Mouse (Mus musculus) mature B cell (primary cell): ENCODE measurements around the gene Morc2a.

Source experiments
- in situ Hi-C: fragments of 300-500 bp; cut with MboI; formaldehyde crosslinking; loops from 2 replicates; pipeline ENCODE4 v1.14.3; 2019

The Morc2a gene

DNA sequence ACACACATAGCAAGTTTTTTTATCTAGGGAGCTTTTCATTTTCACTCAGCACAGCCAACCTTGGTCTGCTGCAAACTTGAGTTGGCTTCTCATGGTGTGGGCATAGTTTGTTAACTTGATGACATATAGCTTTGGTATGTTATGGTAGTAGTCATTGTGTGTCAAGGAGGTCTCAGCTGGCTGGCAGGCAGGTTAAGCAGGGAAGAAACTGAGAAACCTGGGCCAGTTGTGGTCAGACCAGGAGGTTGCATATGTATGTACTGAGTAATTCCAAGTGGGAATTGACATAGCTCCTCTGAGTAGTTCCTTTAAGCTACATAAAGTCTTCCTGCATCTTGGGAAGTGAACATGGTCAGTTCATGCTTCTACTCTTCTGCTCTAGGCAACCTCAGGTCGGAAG lies 35.2 kb downstream of the Morc2a start:
- in situ Hi-C loops, result no loop called here

DNA sequence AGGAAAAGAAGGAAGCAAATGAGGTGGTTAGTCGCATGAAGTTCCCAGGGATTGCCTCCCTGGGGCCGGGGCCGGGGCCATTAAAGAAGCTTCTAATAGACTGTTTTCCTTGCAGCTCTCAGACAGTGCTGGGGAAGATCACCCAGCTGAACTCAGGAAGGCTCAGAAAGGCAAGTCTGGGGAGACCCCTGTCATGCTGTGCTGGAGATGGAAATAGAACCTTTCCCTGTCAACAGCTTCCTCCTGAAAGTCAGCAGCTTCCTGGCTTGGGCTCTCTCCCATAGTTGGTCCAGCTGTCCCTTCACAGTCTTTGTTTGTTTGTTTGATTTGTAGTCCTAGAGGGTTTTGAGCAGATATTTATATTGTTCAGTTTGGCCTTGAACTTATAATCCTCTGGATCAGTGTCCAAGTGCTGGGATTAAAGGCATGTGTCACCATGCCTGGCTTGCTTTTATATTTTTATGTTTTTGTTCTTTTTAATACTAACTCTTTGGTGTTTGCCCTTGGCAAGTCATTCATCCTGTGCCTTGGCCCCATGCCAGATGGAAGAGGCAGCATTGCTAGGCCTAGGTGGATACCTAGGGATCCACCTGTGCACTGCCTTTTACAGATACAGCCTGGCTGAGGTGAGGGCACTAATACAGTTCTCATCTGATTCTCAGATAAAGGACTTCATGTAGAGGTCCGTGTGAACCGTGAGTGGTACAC lies 35.9 kb downstream of the Morc2a start:
- in situ Hi-C loops, result no loop called here

DNA sequence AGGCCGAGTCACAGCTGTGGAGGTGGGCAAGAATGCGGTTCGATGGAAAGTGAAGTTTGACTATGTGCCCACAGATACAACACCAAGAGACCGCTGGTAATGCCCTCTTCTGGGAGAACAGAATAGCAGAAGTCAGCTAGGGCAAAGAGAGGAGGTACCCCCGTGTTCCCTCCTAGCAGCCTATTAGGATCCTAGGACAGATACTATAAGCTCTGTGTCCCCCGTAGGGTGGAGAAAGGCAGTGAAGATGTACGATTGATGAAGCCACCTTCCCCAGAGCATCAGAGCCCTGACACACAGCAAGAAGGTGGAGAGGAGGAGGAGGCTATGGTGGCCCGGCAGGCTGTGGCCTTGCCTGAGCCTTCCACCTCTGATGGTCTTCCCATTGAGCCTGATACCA lies 36.4 kb downstream of the Morc2a start:
- in situ Hi-C loops, result no loop called here

DNA sequence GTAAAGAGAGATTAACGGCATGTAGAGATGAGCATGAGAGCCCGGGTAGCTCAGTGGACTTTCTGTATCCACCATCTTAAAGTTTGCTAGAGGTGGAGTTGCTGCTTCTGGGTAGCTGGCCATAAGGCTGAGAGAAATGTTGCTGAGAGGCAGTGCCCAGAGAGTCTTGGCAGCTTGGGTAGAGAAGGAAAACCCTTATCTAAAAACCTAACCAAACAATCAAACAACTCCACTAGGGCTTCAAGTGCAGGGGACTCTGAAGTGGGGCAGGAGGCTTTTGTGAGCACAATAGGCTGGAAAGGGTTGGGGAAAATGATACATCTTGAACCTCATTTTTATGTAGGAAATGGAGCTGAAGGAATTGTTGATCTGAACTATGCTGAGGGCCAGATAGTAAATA lies 37.3 kb downstream of the Morc2a start:
- in situ Hi-C loops, result no loop called here

DNA sequence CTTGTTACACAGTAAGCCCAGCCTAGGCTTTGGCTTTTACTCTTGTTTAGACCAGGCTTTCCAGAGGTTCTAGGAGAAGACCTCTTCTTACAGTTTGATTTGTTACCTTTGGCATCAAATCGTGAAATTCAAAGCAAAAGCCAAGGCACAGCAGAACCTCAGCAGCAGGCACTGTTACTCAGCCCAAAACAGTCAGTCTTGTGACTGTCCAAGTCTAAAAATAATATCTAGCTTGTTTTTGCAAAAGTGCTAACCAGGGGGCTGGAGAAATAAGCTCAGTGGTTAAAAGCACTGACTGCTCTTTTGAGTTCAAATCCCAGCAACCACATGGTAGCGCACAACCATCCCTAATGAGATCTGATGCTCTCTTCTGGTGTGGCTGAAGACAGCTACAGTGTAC lies 37.9 kb downstream of the Morc2a start:
- in situ Hi-C loops, result no loop called here

DNA sequence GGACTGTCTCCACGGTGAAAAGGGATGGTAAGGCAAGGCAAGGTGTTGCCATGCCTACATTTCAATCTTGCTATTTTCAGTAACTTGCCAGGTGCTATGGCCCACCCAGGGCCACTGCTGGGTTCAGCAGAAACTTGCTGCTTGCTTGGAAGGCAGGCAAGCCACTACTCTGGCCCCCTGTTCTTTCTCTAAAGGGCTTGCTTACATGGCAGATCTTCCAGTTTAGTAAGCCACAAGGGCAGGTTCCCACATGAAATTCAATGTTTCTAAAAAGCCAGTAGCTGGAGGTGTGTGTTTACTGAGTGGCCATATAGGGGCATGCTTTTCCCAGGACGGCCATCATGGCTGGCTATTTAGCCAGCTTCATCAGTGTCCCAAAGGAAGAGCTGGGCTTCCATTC lies 42.8 kb downstream of the Morc2a start:
- in situ Hi-C loops, result no loop called here

DNA sequence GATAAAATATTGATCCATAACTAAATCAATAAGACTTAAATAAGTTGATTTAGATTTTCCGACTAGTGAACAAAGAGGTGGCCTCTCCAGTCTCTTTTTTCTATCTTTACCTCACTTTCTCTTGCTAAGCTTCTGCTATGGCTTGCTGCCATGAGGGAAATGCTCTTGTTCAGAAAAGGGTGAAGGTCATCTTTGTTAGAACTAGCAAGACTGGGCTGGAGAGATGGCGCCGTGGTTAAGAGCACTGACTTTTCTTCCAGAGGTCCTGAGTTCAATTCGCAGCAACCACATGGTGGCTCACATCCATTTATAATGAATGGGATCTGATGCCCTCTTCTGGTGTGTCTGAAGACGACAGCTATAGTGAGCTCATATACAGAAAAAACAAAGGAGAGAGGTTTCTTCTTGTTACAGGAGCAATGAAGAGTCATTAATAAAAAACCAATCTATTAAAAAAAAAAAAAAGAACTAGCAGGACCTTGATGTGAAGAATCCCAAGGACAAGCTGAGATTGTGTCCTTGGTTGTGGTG lies 47.2 kb downstream of the Morc2a start:
- in situ Hi-C loops, result no loop called here

DNA sequence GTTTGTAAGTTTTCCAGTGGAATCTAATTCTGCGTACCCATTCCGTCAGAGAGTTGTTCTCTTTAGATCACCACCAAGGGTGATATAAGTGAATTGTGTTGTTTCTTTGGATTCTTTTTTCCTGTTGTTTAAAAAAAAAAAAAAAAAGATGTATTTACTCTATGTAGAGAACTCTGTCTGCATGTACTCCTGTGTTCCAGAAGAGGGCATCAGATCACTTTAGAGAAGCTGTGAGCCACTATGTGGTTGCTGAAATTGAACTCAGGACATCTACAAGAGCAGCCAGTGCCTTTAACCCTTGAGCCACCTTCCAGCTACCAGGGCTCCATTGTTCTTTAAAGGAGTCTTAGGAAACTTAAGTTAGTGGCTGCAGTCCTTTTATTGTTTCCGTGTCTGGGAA lies 48.5 kb downstream of the Morc2a start:
- in situ Hi-C loops, result no loop called here

DNA sequence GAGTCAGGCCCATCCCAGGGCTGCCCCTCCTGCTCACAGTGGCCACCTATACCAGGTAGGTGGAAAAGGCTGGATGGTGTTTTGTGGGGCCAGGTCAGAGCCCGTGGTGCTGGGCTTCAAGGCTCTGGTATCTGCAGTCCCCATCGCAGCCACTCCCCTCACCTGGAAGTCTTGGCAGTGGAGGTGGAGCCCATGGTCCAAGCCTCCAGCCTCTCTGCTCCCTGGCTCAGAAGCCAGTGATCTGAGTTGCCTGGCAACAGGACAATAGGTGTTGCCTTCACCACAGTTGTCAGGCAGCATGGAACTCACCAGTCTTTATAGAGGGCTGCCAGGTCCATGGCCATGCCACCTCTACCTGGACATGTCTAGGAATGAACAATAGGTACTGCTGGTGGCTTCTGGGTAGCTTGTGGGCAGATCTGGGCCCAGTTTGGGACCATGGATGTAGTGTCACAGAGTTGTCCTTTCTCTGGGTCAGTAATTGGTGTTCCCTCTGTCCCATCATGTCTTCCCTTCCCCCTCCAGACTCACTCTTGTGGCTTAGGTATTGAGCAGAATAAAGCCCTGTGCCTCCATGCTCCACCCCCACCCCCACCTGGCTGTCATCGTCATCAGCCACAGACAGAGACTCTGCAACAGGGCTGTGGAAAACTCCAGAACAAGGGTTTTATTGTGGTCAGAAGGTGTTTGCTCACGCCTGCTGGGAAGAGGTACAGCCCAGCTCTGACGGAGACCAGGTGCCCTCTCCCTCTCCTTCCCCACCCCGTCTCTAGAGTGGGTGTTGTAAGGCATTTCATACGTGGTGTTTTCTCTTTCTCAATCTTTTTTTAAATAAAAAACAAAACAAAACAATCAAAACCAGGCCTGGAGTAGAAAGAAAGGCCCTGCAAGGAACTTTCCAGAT lies 54.4 kb downstream of the Morc2a start:
- in situ Hi-C loops, result no loop called here

DNA sequence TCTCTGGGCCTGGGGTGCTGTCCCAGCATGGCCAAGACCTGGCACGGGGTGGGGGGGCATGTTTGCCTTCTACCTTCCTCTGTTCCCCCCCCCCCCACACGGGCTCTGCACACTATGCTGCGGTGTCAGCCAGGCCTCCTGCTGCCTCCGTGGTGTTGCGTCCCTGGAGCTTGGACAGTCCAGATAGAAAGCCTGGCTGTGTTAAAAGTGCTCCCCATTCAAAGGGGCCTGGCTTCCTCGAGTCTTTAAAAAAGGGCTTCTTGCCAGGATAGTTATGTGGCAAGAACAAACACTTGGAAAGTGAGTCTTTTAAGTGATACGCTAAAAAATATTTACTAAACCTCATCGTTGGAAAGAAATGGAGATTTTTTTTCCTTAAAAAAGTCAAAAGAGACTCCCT lies 55.4 kb downstream of the Morc2a start:
- in situ Hi-C loops, result no loop called here

DNA sequence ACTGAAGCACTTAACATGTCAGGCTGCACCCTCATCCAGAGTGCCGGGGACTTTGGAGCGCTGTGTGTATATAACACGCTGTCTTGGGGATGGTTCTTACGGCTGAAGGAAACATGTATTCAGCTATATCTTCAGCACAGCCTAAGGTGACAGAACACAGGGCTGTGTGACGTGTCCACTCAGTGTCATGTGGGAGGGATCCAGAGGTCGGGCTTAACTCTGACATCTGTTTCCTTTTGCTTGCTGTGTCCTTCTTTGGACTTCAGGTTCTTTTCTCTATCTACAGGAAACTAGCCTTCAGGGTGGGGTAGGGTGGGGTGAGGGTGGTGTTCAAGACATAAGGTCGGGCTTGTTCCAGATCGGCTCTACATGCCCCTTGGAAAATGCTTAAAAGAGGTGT lies 58.1 kb downstream of the Morc2a start:
- in situ Hi-C loops, result no loop called here

DNA sequence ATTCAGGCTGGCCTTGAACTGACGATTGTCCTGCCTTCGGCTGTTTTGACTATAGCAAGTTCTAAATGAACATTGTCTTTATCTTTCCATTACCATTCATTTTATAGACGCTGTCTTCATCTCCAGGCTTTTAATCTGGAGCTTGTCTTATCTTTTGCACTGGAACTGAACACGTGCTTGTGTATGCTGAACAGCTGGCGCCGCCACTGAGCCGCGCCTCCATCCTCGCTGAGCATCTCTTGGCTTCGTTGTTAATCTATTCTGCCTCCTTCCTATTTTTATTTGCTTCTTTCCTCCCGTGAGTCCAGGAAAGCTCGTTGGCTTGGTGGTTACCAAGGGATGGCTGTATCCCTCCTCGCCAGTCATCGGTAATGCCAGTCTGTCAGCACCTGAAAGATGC lies 61.2 kb downstream of the Morc2a start:
- in situ Hi-C loops, result no loop called here

DNA sequence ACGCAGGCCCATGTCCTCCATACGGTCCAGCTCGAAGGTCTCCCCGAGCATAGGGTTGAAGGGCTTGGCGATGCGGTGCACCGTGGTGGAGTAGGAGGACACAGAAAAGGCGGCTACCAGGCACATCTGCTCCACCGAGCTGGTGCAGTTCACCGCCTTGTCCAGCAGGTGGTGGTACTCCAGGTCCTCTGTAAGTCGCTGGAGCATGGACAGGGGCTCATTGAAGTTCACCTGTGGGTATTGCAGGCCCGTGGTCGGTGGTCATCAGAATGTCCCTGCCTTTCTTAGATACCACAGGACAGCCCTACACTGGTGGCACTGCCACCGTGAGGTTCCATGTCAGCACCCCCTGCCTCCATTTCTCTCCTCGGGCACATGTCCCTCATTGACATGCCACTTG lies 65.5 kb downstream of the Morc2a start:
- in situ Hi-C loops, result no loop called here

DNA sequence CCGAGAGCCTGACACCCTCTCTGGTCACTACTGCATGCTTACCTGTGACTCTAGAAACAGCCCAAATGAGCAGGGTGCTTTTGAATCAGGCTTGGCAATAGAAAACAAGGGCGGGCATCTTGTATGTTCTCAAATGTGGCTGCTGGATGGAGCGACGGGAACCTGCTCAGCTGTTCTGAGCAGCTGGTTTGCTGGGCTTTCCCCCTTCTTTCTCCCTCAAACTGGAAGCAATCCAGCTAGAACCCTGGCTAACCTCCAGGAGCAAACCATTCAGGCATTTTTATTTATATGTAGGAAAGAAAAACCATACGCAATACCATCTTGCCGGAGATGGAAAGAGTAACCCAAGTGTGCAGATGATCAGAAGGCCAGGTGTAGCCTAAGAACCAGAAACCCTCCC lies 67.7 kb downstream of the Morc2a start:
- in situ Hi-C loops, result no loop called here

DNA sequence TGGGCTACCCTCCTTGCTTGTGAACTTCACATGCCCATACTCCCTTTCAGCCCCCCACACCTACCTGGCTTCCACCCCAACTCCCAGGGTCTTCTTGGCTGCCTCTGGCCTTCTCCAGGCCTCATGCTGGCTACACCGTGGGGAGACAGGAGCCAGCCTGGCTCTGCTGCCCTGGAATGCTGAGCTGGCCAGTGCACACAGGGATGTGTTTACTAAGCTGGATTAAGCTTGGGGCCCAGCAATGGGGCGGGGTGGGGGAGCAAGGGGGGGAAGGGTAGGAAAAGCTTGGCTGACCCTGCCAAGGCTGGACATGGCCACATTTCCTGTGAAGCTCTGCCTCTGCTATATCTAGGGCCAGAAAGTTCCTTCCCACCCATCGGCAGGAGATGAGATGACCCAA lies 73.0 kb downstream of the Morc2a start:
- in situ Hi-C loops, result no loop called here

DNA sequence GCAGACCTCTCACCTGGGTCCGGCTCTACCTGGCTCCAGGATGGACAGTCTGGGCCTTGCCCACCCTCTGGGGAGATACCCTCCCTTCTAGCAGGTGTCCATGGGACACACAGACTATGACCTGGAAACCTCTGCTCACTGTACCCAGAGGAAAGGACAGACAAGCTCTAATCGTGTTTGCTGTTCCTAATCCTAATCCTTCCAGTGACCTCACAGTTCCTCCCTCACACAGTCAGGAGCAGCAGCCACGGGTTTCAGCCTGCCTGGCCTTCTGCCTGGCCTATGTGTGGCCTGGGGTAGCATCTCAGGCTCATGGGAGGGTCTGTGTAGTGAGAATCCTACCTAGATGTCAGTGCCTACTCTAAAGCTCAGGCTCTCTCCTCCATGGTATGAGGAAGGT lies 73.9 kb downstream of the Morc2a start:
- in situ Hi-C loops, result no loop called here

DNA sequence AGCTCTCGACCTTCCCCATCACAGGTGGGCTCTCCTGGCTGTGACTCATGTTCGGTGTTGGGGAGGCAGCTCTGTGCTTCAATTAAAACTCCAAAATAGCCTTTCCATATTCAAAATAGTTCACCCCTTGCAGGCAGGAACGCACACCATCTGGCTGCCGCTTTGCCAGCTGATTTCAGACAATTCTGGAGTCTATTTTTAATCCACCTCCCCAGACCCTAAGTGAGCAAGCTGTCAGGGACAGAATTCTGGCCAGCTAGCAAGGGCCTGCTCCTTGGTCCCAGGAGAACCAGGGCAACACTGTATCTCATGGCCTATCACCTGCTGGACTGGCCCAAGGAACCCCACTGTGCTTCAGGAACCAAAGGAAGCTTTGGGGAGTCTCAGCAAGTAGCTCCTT lies 74.9 kb downstream of the Morc2a start:
- in situ Hi-C loops, result no loop called here

DNA sequence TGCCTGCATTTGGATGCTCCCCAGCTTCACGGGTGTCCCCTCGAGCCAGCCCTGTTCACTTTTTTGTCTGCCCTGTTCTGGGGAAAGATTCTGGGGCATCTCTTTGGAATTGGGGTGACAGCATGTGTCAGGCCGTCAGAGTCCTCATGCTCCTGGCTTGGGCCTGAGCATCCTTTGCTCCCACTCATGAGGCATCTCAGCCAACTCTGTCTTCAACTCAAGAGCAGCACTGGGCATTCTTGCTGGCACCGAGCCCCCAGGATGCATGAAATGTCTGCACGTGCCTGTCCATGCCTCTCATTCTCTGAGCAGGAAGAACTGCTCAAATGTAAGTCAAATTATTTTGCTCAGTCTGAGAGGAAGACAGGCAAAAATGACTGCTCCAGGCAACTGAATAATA lies 75.7 kb downstream of the Morc2a start:
- in situ Hi-C loops, result no loop called here

DNA sequence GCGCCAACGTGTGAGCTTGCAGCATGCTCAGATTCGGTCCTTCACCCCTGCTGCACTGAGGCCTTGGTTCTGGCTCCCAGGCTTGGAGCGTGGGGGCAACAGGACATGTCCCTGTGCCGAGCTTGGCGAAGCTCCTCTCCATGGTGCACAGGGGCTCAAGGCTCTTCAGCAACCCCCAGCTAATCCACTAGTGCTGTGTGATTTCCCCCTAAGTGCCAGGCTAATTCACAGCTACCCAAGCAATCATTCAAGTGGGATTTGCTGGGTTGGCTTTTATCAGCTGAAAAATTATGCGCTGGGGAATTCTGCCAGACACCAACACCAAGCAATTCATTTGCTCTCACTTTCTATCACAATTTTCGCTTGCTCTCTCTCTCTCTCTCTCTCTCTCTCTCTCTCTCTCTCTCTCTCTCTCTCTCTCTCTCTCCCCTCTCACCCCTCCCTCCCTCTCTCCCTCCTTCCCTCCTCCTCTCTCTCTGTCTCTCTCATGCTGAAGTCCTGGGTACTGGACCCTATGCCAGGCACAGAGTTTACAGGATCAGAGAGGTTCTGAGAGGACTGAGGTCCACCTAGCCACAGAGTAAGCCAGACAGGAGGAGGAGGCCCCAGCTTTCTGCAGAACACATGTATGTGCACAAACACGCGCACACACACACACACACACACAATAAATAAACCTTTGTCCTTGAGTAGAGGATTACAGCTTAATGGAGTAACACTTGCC lies 76.5 kb downstream of the Morc2a start:
- in situ Hi-C loops, result no loop called here

DNA sequence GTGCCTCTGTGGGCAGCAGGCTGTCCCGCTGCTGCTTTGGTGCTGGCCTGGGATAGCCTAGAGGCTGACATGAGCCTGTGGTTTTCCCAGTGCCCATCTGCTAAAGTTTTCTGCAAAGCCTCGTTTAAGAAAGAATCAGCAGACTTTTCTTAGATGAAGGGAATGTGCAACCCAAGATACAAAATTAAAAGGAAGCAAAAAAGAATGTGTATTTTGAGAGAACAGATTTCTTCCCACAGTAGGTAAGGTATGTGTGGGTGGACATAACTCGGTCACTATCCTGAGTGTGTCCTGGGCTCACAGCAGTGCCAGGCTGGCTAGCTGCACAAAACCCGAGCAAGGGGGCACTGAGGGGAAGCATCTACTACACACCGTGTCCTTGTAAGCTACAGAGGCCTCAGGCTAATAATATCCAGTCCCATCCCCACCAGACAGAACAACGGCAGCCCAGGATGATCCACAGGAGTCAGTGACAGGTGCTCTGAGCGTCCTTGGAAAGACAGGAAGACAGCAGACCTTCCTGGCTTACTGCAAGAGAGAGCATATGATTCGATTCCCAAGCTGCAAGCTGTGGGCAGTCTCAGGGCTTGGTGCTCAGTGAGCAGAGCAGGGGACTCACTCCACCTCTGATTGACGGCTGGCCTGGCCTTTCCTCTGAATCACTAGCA lies 78.6 kb downstream of the Morc2a start:
- in situ Hi-C loops, result no loop called here

DNA sequence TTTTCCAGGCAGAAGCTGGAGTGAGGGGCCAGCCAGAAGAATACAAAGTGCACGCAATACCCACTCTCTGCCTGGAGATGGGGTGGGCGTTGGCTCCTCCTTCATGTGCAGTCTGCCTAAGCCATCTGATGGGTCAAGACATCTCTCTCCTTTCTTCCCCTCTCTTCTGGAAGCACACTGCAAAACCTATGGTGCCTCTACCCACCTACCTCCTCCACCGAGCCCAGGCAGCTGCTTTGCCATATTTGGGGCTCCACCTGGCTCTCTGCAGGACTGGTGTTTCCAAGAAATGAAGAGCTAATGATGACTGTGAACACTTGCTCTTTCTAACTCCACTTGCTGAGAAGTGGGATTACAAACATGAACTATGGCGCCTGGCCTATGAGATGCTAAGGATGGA lies 82.5 kb downstream of the Morc2a start:
- in situ Hi-C loops, result no loop called here
